Mouse (Mus musculus) lung, adult 2 months (tissue): ENCODE measurements at regions not wholly inside any gene's neighbourhood (a gene's known extent, or its start where the extent isn't known, plus 50 kb on each side); places are given as distances from the start of the nearest gene placed in this dataset.

ENCODE experiments used
- DNase-seq: peaks from one replicate; pipeline ENCODE4 v3.0.0; 2022
- H3K4me1 ChIP-seq: fragments of 200-500 bp; 2 replicates; pipeline ENCODE4 v1.6.1; 2011; ENCODE audit warnings: low read length; ENCODE audit not compliant: control insufficient read depth, insufficient read depth
- H3K4me3 ChIP-seq: fragments of 200-500 bp; replicated peaks from 2 replicates; pipeline ENCODE3; 2011; ENCODE audit warnings: low read depth, mild to moderate bottlenecking, control low read depth, low read length; ENCODE audit errors: extremely low read depth
- CTCF ChIP-seq: fragments of 200-500 bp; IDR thresholded peaks from 2 replicates; pipeline ENCODE4 v1.5.1; 2011; ENCODE audit warnings: mild to moderate bottlenecking, low read length, control low read depth; ENCODE audit not compliant: insufficient read depth
- POLR2A ChIP-seq: fragments of 200-500 bp; IDR thresholded peaks from 2 replicates; pipeline ENCODE4 v1.6.1; 2011; ENCODE audit warnings: low read depth, mild to moderate bottlenecking, control low read depth, low read length, borderline replicate concordance; ENCODE audit errors: extremely low read depth
- WGBS: fragments of 180-500 bp; shearing (Covaris S2); methylation state at CpG from one replicate; pipeline ENCODE4 v1.1.7; 2018; 5-methylcytosine and 5-hydroxymethylcytosine counted together

- Histone ChIP-seq H3K4me3 (no peak overlapping the region), H3K4me1 (no peaks in the 10 kb centered on the region)
- DNase-seq, result no peak
- 88% methylated on average over 7 of the region's 7 CpGs for WGBS
- no peak for TF ChIP-seq POLR2A
- TF ChIP-seq CTCF, result no peak
These were observed 151.7 kb downstream of the Suds3 start for GRCm38 (mm10) chr5:116964171-116964570.

- no peak overlapping the region for H3K4me3 ChIP-seq
- no peak for DNase-seq
- WGBS, result 68% methylated on average over 2 of the region's 2 CpGs
- H3K4me1 ChIP-seq, result no peaks in the 10 kb centered on the region
- TF ChIP-seq CTCF (no peak), POLR2A (no peak)
These were observed 152.8 kb downstream of the Suds3 start for GRCm38 (mm10) chr5:116963106-116963505.

- WGBS, result 64% methylated on average over 8 of the region's 8 CpGs
- Histone ChIP-seq H3K4me1 (no peaks in the 10 kb centered on the region), H3K4me3 (no peak overlapping the region)
- DNase-seq, result no peak
- no peak for TF ChIP-seq CTCF
- no peak for TF ChIP-seq POLR2A
These were observed 155.9 kb downstream of the Suds3 start for GRCm38 (mm10) chr5:116960041-116960440.

GRCm38 (mm10) chr5:116958141-116958540 lies 157.8 kb downstream of the Suds3 start:
- DNase-seq, result no peak
- Histone ChIP-seq H3K4me1 (no peaks in the 10 kb centered on the region), H3K4me3 (no peak overlapping the region)
- 61% methylated on average over 5 of the region's 5 CpGs for WGBS
- TF ChIP-seq CTCF (no peak), POLR2A (no peak)

GRCm38 (mm10) chr5:116956572-116956971 lies 159.3 kb downstream of the Suds3 start:
- DNase-seq, result no peak
- WGBS, result 75% methylated on average over 13 of the region's 13 CpGs
- no peak overlapping the region for H3K4me3 ChIP-seq
- no peaks in the 10 kb centered on the region for H3K4me1 ChIP-seq
- TF ChIP-seq POLR2A, result no peak
- no peak for TF ChIP-seq CTCF

GRCm38 (mm10) chr5:116950280-116950881 lies 165.5 kb downstream of the Suds3 start:
- TF ChIP-seq CTCF (no peak), POLR2A (no peak)
- 18% methylated on average over 3 of the region's 4 CpGs for WGBS
- no peak for DNase-seq
- Histone ChIP-seq H3K4me1 (no peaks in the 10 kb centered on the region), H3K4me3 (no peak overlapping the region)

- 43% methylated on average over 5 of the region's 5 CpGs for WGBS
These were observed 181.3 kb downstream of the Suds3 start for GRCm38 (mm10) chr5:116934585-116934984.

GRCm38 (mm10) chr5:116934151-116934550 lies 181.8 kb downstream of the Suds3 start:
- TF ChIP-seq CTCF (no peak), POLR2A (no peak)
- H3K4me3 ChIP-seq, result no peak overlapping the region
- 74% methylated on average over 3 of the region's 3 CpGs for WGBS
- no peaks in the 10 kb centered on the region for H3K4me1 ChIP-seq
- DNase-seq, result no peak

More at GRCm38 (mm10) chr5:116934585-116934984, 181.3 kb downstream of the Suds3 start:
- TF ChIP-seq CTCF (no peak), POLR2A (no peak)
- Histone ChIP-seq H3K4me3 (no peak overlapping the region), H3K4me1 (no peaks in the 10 kb centered on the region)
- DNase-seq, result no peak

- DNase-seq, result no peak
- no peak for TF ChIP-seq POLR2A
- TF ChIP-seq CTCF, result no peak
- Histone ChIP-seq H3K4me3 (no peak overlapping the region), H3K4me1 (no peaks in the 10 kb centered on the region)
- WGBS, result 92% methylated on average over 5 of the region's 5 CpGs
These were observed 182.8 kb downstream of the Suds3 start for GRCm38 (mm10) chr5:116933105-116933504.

- TF ChIP-seq CTCF (no peak), POLR2A (no peak)
- Histone ChIP-seq H3K4me3 (no peak overlapping the region), H3K4me1 (no peaks in the 10 kb centered on the region)
- WGBS, result 58% methylated on average over 4 of the region's 4 CpGs
- no peak for DNase-seq
These were observed 192.2 kb downstream of the Suds3 start for GRCm38 (mm10) chr5:116923761-116924160.
